Mouse (Mus musculus) embryonic stem cell, embryonic (primary cell): ENCODE measurements at regions not wholly inside any gene's neighbourhood (a gene's known extent, or its start where the extent isn't known, plus 50 kb on each side); places are given as distances from the start of the nearest gene placed in this dataset.
"Not testable (repeated sequence)": the region's sequence is repeated elsewhere in the genome, so short reads cannot be mapped to it uniquely, and the experiment has no call there.

ENCODE experiments used
- CTCF ChIA-PET, 4 experiments: fragments of 300-600 bp in 2 of 4; fragments of 350-600 bp in 2 of 4; sonication (Branson Sonifier 250); formaldehyde crosslinking; loops; one replicate each; lab custom pipeline; 2022; ENCODE audit warnings: inconsistent platforms in 2 of 4; lab: Charles Lee
- POLR2A ChIA-PET, 4 experiments: fragments of 300-600 bp in 2 of 4; fragments of 350-600 bp in 2 of 4; sonication (Branson Sonifier 250); formaldehyde crosslinking; loops; one replicate each; lab custom pipeline; 2022; ENCODE audit warnings: antibody characterized with exemption in 4 of 4, inconsistent platforms in 1 of 4; lab: Charles Lee

GRCm38 (mm10) chr3:117265790-117266189 lies 94.9 kb downstream of the Plppr4 start:
- POLR2A ChIA-PET: no interaction called here
- CTCF ChIA-PET: no interaction called here

- ChIA-PET CTCF (no interaction called here), POLR2A (no interaction called here)
These were observed 112.8 kb downstream of the Plppr4 start for GRCm38 (mm10) chr3:117247833-117248232.

- ChIA-PET CTCF (no interaction called here), POLR2A (no interaction called here)
These were observed 118.9 kb downstream of the Plppr4 start for GRCm38 (mm10) chr3:117241810-117242209.

GRCm38 (mm10) chr3:117226616-117227015 lies 134.1 kb downstream of the Plppr4 start:
- CTCF ChIA-PET: no interaction called here

GRCm38 (mm10) chr3:117225041-117225440 lies 135.6 kb downstream of the Plppr4 start:
- CTCF ChIA-PET: no interaction called here
- POLR2A ChIA-PET: no interaction called here

More at GRCm38 (mm10) chr3:117226616-117227015, 134.1 kb downstream of the Plppr4 start:
- POLR2A ChIA-PET: no interaction called here

- ChIA-PET CTCF (no interaction called here), POLR2A (no interaction called here)
These were observed 142.7 kb downstream of the Plppr4 start for GRCm38 (mm10) chr3:117217952-117218351.

- POLR2A ChIA-PET: no interaction called here
- CTCF ChIA-PET: no interaction called here
These were observed 168.8 kb downstream of the Plppr4 start for GRCm38 (mm10) chr3:117191903-117192302.

GRCm38 (mm10) chr3:117188782-117189500 lies 171.7 kb downstream of the Plppr4 start:
- POLR2A ChIA-PET: no interaction called here

GRCm38 (mm10) chr3:117183654-117184184 lies 177.0 kb downstream of the Plppr4 start:
- CTCF ChIA-PET: no interaction called here
- POLR2A ChIA-PET: no interaction called here

More at GRCm38 (mm10) chr3:117188782-117189500, 171.7 kb downstream of the Plppr4 start:
- CTCF ChIA-PET: no interaction called here

- ChIA-PET CTCF (no interaction called here), POLR2A (interaction anchor here in 1 of 4 experiments (0.7 kb wide), 1 partner anchor 224 kb away, joined by 3 read pairs; no protein-coding TSS in a partner anchor)
These were observed 190.9 kb downstream of the Plppr4 start for GRCm38 (mm10) chr3:117169740-117170139.

- CTCF ChIA-PET: no interaction called here
- POLR2A ChIA-PET: no interaction called here
These were observed 194.3 kb upstream of the Palmd start for GRCm38 (mm10) chr3:117163046-117163445.

- CTCF ChIA-PET: not testable (repeated sequence)
- POLR2A ChIA-PET: interaction anchor here in 1 of 4 experiments (0.6 kb wide), 1 partner anchor 316 kb away, joined by 3 read pairs; no protein-coding TSS in a partner anchor
These were observed 191.9 kb upstream of the Palmd start for GRCm38 (mm10) chr3:117160689-117161088.

- ChIA-PET CTCF (no interaction called here), POLR2A (no interaction called here)
These were observed 186.5 kb upstream of the Palmd start for GRCm38 (mm10) chr3:117155274-117155673.

GRCm38 (mm10) chr3:117153011-117153473 lies 184.3 kb upstream of the Palmd start:
- CTCF ChIA-PET: no interaction called here
- POLR2A ChIA-PET: no interaction called here

- ChIA-PET CTCF (interaction anchor here in 1 of 4 experiments (0.6 kb wide), 1 partner anchor 14 kb away, joined by 3 read pairs; no protein-coding TSS in a partner anchor), POLR2A (no interaction called here)
These were observed 183.6 kb upstream of the Palmd start for GRCm38 (mm10) chr3:117152414-117152813.

- ChIA-PET CTCF (no interaction called here), POLR2A (no interaction called here)
These were observed 178.6 kb upstream of the Palmd start for GRCm38 (mm10) chr3:117147414-117147813.

- POLR2A ChIA-PET: no interaction called here
- CTCF ChIA-PET: no interaction called here
These were observed 171.0 kb upstream of the Palmd start for GRCm38 (mm10) chr3:117139835-117140234.

GRCm38 (mm10) chr3:117138720-117139119 lies 169.9 kb upstream of the Palmd start:
- CTCF ChIA-PET: no interaction called here
- POLR2A ChIA-PET: no interaction called here

GRCm38 (mm10) chr3:117132897-117133296 lies 164.1 kb upstream of the Palmd start:
- ChIA-PET POLR2A (no interaction called here), CTCF (interaction anchor here in 1 of 4 experiments (0.6 kb wide), 1 partner anchor 183 kb away, joined by 4 read pairs; no protein-coding TSS in a partner anchor)

GRCm38 (mm10) chr3:117122211-117122610 lies 153.4 kb upstream of the Palmd start:
- ChIA-PET CTCF (interaction anchor here in 2 of 4 experiments (0.7 kb wide), 3 partner anchors 217 to 455 kb away, joined by 3 to 7 read pairs (median 3); no protein-coding TSS in a partner anchor), POLR2A (no interaction called here)
